Mouse (Mus musculus): ENCODE measurements around the gene Nup35. TPM values are rescaled to one million over a fixed set of nuclear protein-coding genes. Genes with fewer than 3 reads are reported as not detected.

The Nup35 gene
- total and polyA plus RNA-seq, 2 experiments: 4.8 to 9.5 TPM

- no peak for DNase-seq (ENCODE audit: extremely low read depth, low read depth, low spot score)
- Histone ChIP-seq H3K9ac (ENCODE audit: low read depth, low read length) (no peak overlapping the region), H3K4me1 (ENCODE audit: control insufficient read depth, insufficient read depth, low read length) (no peaks in the 10 kb centered on the region), H3K4me3 (ENCODE audit: insufficient read depth, low read depth, low read length) (no peak overlapping the region), H3K27ac (replicated peaks; ENCODE audit: insufficient read depth, low read depth, low read length) (no peak overlapping the region), H3K27me3 (ENCODE audit: control insufficient read depth, insufficient read depth, low read length) (no peaks in the 10 kb centered on the region), H3K79me2 (ENCODE audit: control insufficient read depth, insufficient read depth, low read length) (no peaks in the 10 kb centered on the region), H3K36me3 (ENCODE audit: control insufficient read depth, insufficient read depth, low read length) (peaks cover 5% of the 10 kb centered on the region; the same call in 1 of the 2 replicates)
- no peak for TF ChIP-seq POLR2A (IDR thresholded peaks at IDR 0.05; ENCODE audit: extremely low read depth, insufficient read depth, low read length)
- TF ChIP-seq CTCF (IDR thresholded peaks at IDR 0.05; ENCODE audit: low read depth, low read length): peak; percentile 46; the same call in 1 of the 2 replicates
- 84% methylated on average over 11 of the region's 11 CpGs for WGBS
These were observed 53.0 kb downstream of the Nup35 start for GRCm38 (mm10) chr2:80669868-80670666.

GRCm38 (mm10) chr2:80678803-80679202 lies 61.8 kb downstream of the Nup35 start:
- no peak overlapping the region for H3K9ac ChIP-seq (ENCODE audit: low read depth, low read length)
- WGBS: 92% methylated on average over 8 of the region's 8 CpGs
- H3K27ac ChIP-seq (replicated peaks; ENCODE audit: insufficient read depth, low read depth, low read length): no peak overlapping the region
- TF ChIP-seq POLR2A (IDR thresholded peaks at IDR 0.05; ENCODE audit: extremely low read depth, insufficient read depth, low read length) (no peak), CTCF (IDR thresholded peaks at IDR 0.05; ENCODE audit: low read depth, low read length) (no peak)
- H3K4me3 ChIP-seq (ENCODE audit: insufficient read depth, low read depth, low read length): no peak overlapping the region
- no peak for DNase-seq (ENCODE audit: extremely low read depth, low read depth, low spot score)
- no peaks in the 10 kb centered on the region for H3K27me3 ChIP-seq (ENCODE audit: control insufficient read depth, insufficient read depth, low read length)
- H3K4me1 ChIP-seq (ENCODE audit: control insufficient read depth, insufficient read depth, low read length): no peaks in the 10 kb centered on the region
- H3K79me2 ChIP-seq (ENCODE audit: control insufficient read depth, insufficient read depth, low read length): no peaks in the 10 kb centered on the region
- H3K36me3 ChIP-seq (ENCODE audit: control insufficient read depth, insufficient read depth, low read length): no peaks in the 10 kb centered on the region

- 69% methylated on average over 6 of the region's 6 CpGs for WGBS
- TF ChIP-seq CTCF (IDR thresholded peaks at IDR 0.05; ENCODE audit: low read depth, low read length) (no peak), POLR2A (IDR thresholded peaks at IDR 0.05; ENCODE audit: extremely low read depth, insufficient read depth, low read length) (no peak)
- H3K27me3 ChIP-seq (ENCODE audit: control insufficient read depth, insufficient read depth, low read length): no peaks in the 10 kb centered on the region
- no peaks in the 10 kb centered on the region for H3K4me1 ChIP-seq (ENCODE audit: control insufficient read depth, insufficient read depth, low read length)
- no peaks in the 10 kb centered on the region for H3K79me2 ChIP-seq (ENCODE audit: control insufficient read depth, insufficient read depth, low read length)
- DNase-seq (ENCODE audit: extremely low read depth, low read depth, low spot score): no peak
- H3K9ac ChIP-seq (ENCODE audit: low read depth, low read length): no peak overlapping the region
- H3K27ac ChIP-seq (replicated peaks; ENCODE audit: insufficient read depth, low read depth, low read length): no peak overlapping the region
- no peak overlapping the region for H3K4me3 ChIP-seq (ENCODE audit: insufficient read depth, low read depth, low read length)
- no peaks in the 10 kb centered on the region for H3K36me3 ChIP-seq (ENCODE audit: control insufficient read depth, insufficient read depth, low read length)
These were observed 66.7 kb downstream of the Nup35 start for GRCm38 (mm10) chr2:80683727-80684239.

- 78% methylated on average over 6 of the region's 6 CpGs for WGBS
- no peak for DNase-seq (ENCODE audit: extremely low read depth, low read depth, low spot score)
- Histone ChIP-seq H3K79me2 (ENCODE audit: control insufficient read depth, insufficient read depth, low read length) (no peaks in the 10 kb centered on the region), H3K4me3 (ENCODE audit: insufficient read depth, low read depth, low read length) (no peak overlapping the region), H3K4me1 (ENCODE audit: control insufficient read depth, insufficient read depth, low read length) (no peaks in the 10 kb centered on the region), H3K27ac (replicated peaks; ENCODE audit: insufficient read depth, low read depth, low read length) (no peak overlapping the region), H3K36me3 (ENCODE audit: control insufficient read depth, insufficient read depth, low read length) (no peaks in the 10 kb centered on the region), H3K27me3 (ENCODE audit: control insufficient read depth, insufficient read depth, low read length) (no peaks in the 10 kb centered on the region), H3K9ac (ENCODE audit: low read depth, low read length) (no peak overlapping the region)
- TF ChIP-seq POLR2A (IDR thresholded peaks at IDR 0.05; ENCODE audit: extremely low read depth, insufficient read depth, low read length): no peak
- no peak for TF ChIP-seq CTCF (IDR thresholded peaks at IDR 0.05; ENCODE audit: low read depth, low read length)
These were observed 67.5 kb downstream of the Nup35 start for GRCm38 (mm10) chr2:80684396-80685071.

GRCm38 (mm10) chr2:80688261-80688660 lies 71.2 kb downstream of the Nup35 start:
- H3K9ac ChIP-seq (ENCODE audit: low read depth, low read length): no peak overlapping the region
- TF ChIP-seq POLR2A (IDR thresholded peaks at IDR 0.05; ENCODE audit: extremely low read depth, insufficient read depth, low read length): no peak
- 65% methylated on average over 4 of the region's 4 CpGs for WGBS
- H3K4me1 ChIP-seq (ENCODE audit: control insufficient read depth, insufficient read depth, low read length): no peaks in the 10 kb centered on the region
- H3K4me3 ChIP-seq (ENCODE audit: insufficient read depth, low read depth, low read length): no peak overlapping the region
- H3K79me2 ChIP-seq (ENCODE audit: control insufficient read depth, insufficient read depth, low read length): no peaks in the 10 kb centered on the region
- H3K27ac ChIP-seq (replicated peaks; ENCODE audit: insufficient read depth, low read depth, low read length): no peak overlapping the region
- no peak for DNase-seq (ENCODE audit: extremely low read depth, low read depth, low spot score)
- H3K27me3 ChIP-seq (ENCODE audit: control insufficient read depth, insufficient read depth, low read length): no peaks in the 10 kb centered on the region
- no peaks in the 10 kb centered on the region for H3K36me3 ChIP-seq (ENCODE audit: control insufficient read depth, insufficient read depth, low read length)
